Mouse (Mus musculus): ENCODE measurements around the gene Klk4. TPM values are rescaled to one million over a fixed set of nuclear protein-coding genes. Genes with fewer than 3 reads are reported as not detected.

Klk4 gene
- total RNA-seq, 2 experiments from 2014 or later, result not detected

- DNase-seq (ENCODE audit: extremely low spot score in 1 of 2, low spot score in 1 of 2), result peak; percentile 36 to 73
These were observed 38.8 kb downstream of the Klk4 start for GRCm38 (mm10) chr7:43919559-43920451.

- no peak for DNase-seq (ENCODE audit: extremely low spot score in 1 of 2, low spot score in 1 of 2)
These were observed 39.6 kb downstream of the Klk4 start for GRCm38 (mm10) chr7:43920582-43920981.

GRCm38 (mm10) chr7:43921087-43921486 is 40.1 kb downstream of the Klk4 start:
- DNase-seq (ENCODE audit: extremely low spot score in 1 of 2, low spot score in 1 of 2), result no peak

GRCm38 (mm10) chr7:43921941-43922340 is 41.0 kb downstream of the Klk4 start:
- no peak for DNase-seq (ENCODE audit: extremely low spot score in 1 of 2, low spot score in 1 of 2)

- no peak for DNase-seq (ENCODE audit: extremely low spot score in 1 of 2, low spot score in 1 of 2)
These were observed 45.0 kb downstream of the Klk4 start for GRCm38 (mm10) chr7:43925985-43926384.

- peak in 1 of 2 experiments; percentile 28 for DNase-seq (ENCODE audit: extremely low spot score in 1 of 2, low spot score in 1 of 2)
These were observed 47.6 kb downstream of the Klk4 start for GRCm38 (mm10) chr7:43928521-43928920.

GRCm38 (mm10) chr7:43932337-43932736 is 51.4 kb downstream of the Klk4 start:
- DNase-seq (ENCODE audit: extremely low spot score in 1 of 2, low spot score in 1 of 2), result no peak

GRCm38 (mm10) chr7:43933440-43933839 is 52.5 kb downstream of the Klk4 start, which contains the start of gene Klk15:
Klk15 (plus strand) TSS chr7:43933740.
- no peak for DNase-seq (ENCODE audit: extremely low spot score in 1 of 2, low spot score in 1 of 2)

GRCm38 (mm10) chr7:43934747-43935146 is 53.8 kb downstream of the Klk4 start:
- DNase-seq (ENCODE audit: extremely low spot score in 1 of 2, low spot score in 1 of 2), result no peak

Other genes with a start within 250 kb of the Klk4 start
- gene Ceacam18, start 246.5 kb upstream of the Klk4 start, total RNA-seq (2021), result under 1 TPM in 1 of 2 experiments, not detected in 1; 0.12 TPM
- under 1 TPM; 0.45 to 0.98 TPM for gene Siglece, start 221.0 kb upstream of the Klk4 start, total RNA-seq (2021)
- 10 to 100 TPM in 1 of 2 experiments, 1 to 10 TPM in 1; 8.8 to 11.6 TPM for gene Ctu1, start 209.1 kb upstream of the Klk4 start, total RNA-seq (2021)
- gene Klk14, start 190.7 kb upstream of the Klk4 start, total RNA-seq (2021), result not detected
- not detected for gene Klk13, start 168.6 kb upstream of the Klk4 start, total RNA-seq (2021)
- gene Klk12, start 112.3 kb upstream of the Klk4 start, total RNA-seq (2021), result not detected
- gene Klk11, start 106.6 kb upstream of the Klk4 start, total RNA-seq (2021), result not detected
- 1 to 10 TPM in 1 of 2 experiments, under 1 TPM in 1; 0.39 to 1.4 TPM for gene Klk10, start 100.1 kb upstream of the Klk4 start, total RNA-seq (2021)
- gene Klk9, start 89.3 kb upstream of the Klk4 start, total RNA-seq (2021), result under 1 TPM in 1 of 2 experiments, not detected in 1; 0.23 TPM
- 10 to 100 TPM; 25.8 to 26.0 TPM for gene Klk8, start 83.6 kb upstream of the Klk4 start, total RNA-seq (2021)
- gene Klk7, start 69.9 kb upstream of the Klk4 start, total RNA-seq (2021), result under 1 TPM; 0.26 to 0.54 TPM
- gene Klk6, start 56.7 kb upstream of the Klk4 start, total RNA-seq (2021), result not detected
- gene Klk5, start 39.2 kb upstream of the Klk4 start, total RNA-seq (2021), result not detected
- not detected for gene Klk15, start 52.6 kb downstream of the Klk4 start, total RNA-seq (2021)
- gene Klk1b8, start 69.5 kb downstream of the Klk4 start, total RNA-seq (2021), result not detected
- not detected for gene Klk1b1, start 85.6 kb downstream of the Klk4 start, total RNA-seq (2021)
- gene Klk1b9, start 94.9 kb downstream of the Klk4 start, total RNA-seq (2021), result not detected
- gene Klk1b11, start 114.7 kb downstream of the Klk4 start, total RNA-seq (2021), result not detected
- gene Klk1b26, start 131.0 kb downstream of the Klk4 start, total RNA-seq (2021), result not detected
- gene Klk1b27, start 171.1 kb downstream of the Klk4 start, total RNA-seq (2021), result not detected
- not detected for gene Klk1b21, start 221.2 kb downstream of the Klk4 start, total RNA-seq (2021)
- gene Klk1b22, start 231.5 kb downstream of the Klk4 start, total RNA-seq (2021), result not detected

Measured in layer of hippocampus, postnatal 25 days (tissue).